Mouse (Mus musculus) liver, embryonic 12.5 days (tissue): ENCODE data around the gene H2-DMb1. TPM values are rescaled to one million over a fixed set of nuclear protein-coding genes. Genes with fewer than 3 reads are reported as not detected.

Experiments
- ATAC-seq: fragments of 200-750 bp; cut with Nextera tagmentation; 2 replicates; pipeline ENCODE4 v1.8.0; 2017; ENCODE audit warnings: moderate number of reproducible peaks, mild to moderate bottlenecking, moderate library complexity
- H3K27ac ChIP-seq: fragments of 300-500 bp; sonication (generic); 2 replicates; pipeline ENCODE4 v1.5.1; 2016; ENCODE audit warnings: mild to moderate bottlenecking
- H3K27me3 ChIP-seq: fragments of 300-500 bp; sonication (generic); replicated peaks from 2 replicates; pipeline ENCODE4 v1.6.1; 2016; ENCODE audit warnings: mild to moderate bottlenecking, moderate library complexity
- H3K36me3 ChIP-seq: fragments of 300-500 bp; sonication (generic); 2 replicates; pipeline ENCODE4 v1.6.1; 2016; ENCODE audit warnings: mild to moderate bottlenecking, moderate library complexity
- H3K4me1 ChIP-seq: fragments of 300-500 bp; sonication (generic); 2 replicates; pipeline ENCODE4 v1.6.1; 2016
- H3K4me2 ChIP-seq: fragments of 300-500 bp; sonication (generic); 2 replicates; pipeline ENCODE4 v1.6.1; 2016; ENCODE audit warnings: mild to moderate bottlenecking, moderate library complexity
- H3K4me3 ChIP-seq: fragments of 300-500 bp; sonication (generic); 2 replicates; pipeline ENCODE4 v1.5.1; 2016; ENCODE audit warnings: mild to moderate bottlenecking, moderate library complexity
- H3K9ac ChIP-seq: fragments of 300-500 bp; sonication (generic); 2 replicates; pipeline ENCODE4 v1.6.1; 2016; ENCODE audit warnings: mild to moderate bottlenecking, moderate library complexity
- H3K9me3 ChIP-seq: fragments of 300-500 bp; sonication (generic); replicated peaks from 2 replicates; pipeline ENCODE4 v1.6.1; 2016; ENCODE audit warnings: mild to moderate bottlenecking, moderate library complexity
- WGBS: fragments of 180-500 bp; shearing (Covaris S2); methylation state at CpG from one replicate; pipeline ENCODE4 v1.1.7; 2016; ENCODE audit not compliant: insufficient replicate concordance; 5-methylcytosine and 5-hydroxymethylcytosine counted together
- polyA plus RNA-seq: library from polyadenylated mRNA; unstranded; fragments of >200 nt; fragmentation: Nextera tagmentation; extraction: Ambion mirVana; gene quantifications from 2 replicates; pipeline ENCODE4 v1.2.1, GENCODE M21; 2016

Gene H2-DMb1
- polyA plus RNA-seq, 1 experiment from 2014 or later, result 0.21 TPM

DNA sequence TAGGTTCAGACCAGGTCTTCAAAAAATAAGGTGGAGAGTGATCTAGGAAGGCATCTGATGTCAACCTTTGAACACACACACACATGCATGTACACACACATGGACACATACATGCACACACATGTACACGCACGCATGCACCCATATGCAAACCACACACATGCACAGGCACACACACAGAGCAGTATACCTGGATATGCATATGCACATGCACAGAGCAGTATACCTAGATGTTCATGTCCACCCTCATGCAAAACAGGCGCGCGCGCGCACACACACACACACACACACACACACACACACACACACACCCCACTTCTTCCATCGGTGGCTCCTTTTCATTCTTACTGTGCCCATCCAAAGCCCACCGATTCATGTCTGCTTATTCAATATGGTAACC is 55.0 kb downstream of the H2-DMb1 start:
- no peaks in the 10 kb centered on the region for H3K36me3 ChIP-seq
- H3K4me1 ChIP-seq, result peaks cover 50% of the 10 kb centered on the region
- no peaks in the 10 kb centered on the region for H3K9me3 ChIP-seq
- 92% methylated on average over 9 of the region's 9 CpGs for WGBS
- no peak overlapping the region for H3K4me2 ChIP-seq
- no peak overlapping the region for H3K27ac ChIP-seq
- no peak overlapping the region for H3K9ac ChIP-seq
- no peak overlapping the region for H3K4me3 ChIP-seq
- peaks cover 34% of the 10 kb centered on the region for H3K27me3 ChIP-seq
- no peak for ATAC-seq

DNA sequence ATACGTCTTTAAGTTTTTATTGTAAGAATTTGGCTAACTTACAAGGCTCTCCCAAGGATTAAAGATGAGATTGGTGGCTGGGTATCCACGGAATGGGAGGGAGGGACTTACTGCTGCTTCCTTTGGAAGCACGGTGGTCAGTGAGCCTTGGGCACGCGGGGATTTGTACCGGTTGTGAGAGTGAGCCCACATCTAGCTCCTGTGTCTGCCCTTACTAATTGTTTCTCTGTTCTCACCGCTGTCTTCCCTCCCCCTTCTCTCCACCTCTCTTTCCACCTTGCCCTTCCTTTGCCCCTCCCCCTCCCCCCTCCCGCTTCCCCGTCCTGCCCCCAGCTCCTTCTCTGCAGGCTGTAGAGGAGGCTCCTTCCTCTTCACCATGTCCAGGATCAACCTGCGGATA is 55.5 kb downstream of the H2-DMb1 start:
- H3K4me2 ChIP-seq, result no peak overlapping the region
- 35% methylated on average over 10 of the region's 10 CpGs for WGBS
- H3K27me3 ChIP-seq, result peaks cover 35% of the 10 kb centered on the region
- no peak overlapping the region for H3K27ac ChIP-seq
- peaks cover 50% of the 10 kb centered on the region for H3K4me1 ChIP-seq
- no peak overlapping the region for H3K4me3 ChIP-seq
- H3K36me3 ChIP-seq, result no peaks in the 10 kb centered on the region
- H3K9ac ChIP-seq, result no peak overlapping the region
- no peaks in the 10 kb centered on the region for H3K9me3 ChIP-seq
- ATAC-seq, result no peak

DNA sequence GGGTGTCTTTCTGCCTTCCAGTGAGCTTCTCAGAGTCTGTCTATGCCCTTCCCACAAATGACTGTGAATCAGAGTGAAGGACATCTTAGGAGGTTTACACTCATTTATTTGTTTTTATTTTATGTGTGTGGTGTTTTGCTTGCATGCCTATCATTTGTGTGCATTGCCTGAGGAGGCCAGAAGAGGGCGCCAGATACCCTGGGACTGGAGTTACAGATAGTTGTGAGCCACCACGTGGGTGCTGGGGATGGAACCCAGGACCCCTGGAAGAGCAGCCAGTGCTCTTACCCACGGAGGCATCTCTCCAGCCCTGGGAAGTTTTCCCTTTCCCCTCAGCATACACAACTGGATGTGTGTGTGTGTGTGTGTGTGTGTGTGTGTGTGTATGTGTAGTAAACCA is 56.8 kb downstream of the H2-DMb1 start:
- Histone ChIP-seq H3K36me3 (no peaks in the 10 kb centered on the region), H3K27ac (peak overlapping the region; percentile 60; the same call in 1 of the 2 replicates), H3K4me1 (peaks cover 43% of the 10 kb centered on the region), H3K9ac (no peak overlapping the region), H3K4me2 (no peak overlapping the region), H3K4me3 (no peak overlapping the region), H3K27me3 (peaks cover 39% of the 10 kb centered on the region), H3K9me3 (no peaks in the 10 kb centered on the region)
- no peak for ATAC-seq
- WGBS, result 41% methylated on average over 3 of the region's 3 CpGs

Other genes with a start within 250 kb of the H2-DMb1 start
- 0.51 and 0.78 TPM in 2 replicates for gene Platr17, start 247.9 kb upstream of the H2-DMb1 start, polyA plus RNA-seq
- gene Daxx, start 243.7 kb upstream of the H2-DMb1 start, polyA plus RNA-seq, result 33.4 and 37.1 TPM in 2 replicates
- 29.4 and 30.1 TPM in 2 replicates for gene Tapbp, start 237.2 kb upstream of the H2-DMb1 start, polyA plus RNA-seq
- 13.6 and 14.8 TPM in 2 replicates for gene Zbtb22, start 237.2 kb upstream of the H2-DMb1 start, polyA plus RNA-seq
- 17.3 and 18.4 TPM in 2 replicates for gene Rgl2, start 223.5 kb upstream of the H2-DMb1 start, polyA plus RNA-seq
- 164 and 177 TPM in 2 replicates for gene Pfdn6, start 212.7 kb upstream of the H2-DMb1 start, polyA plus RNA-seq
- 49.4 and 52.7 TPM in 2 replicates for gene Wdr46, start 212.4 kb upstream of the H2-DMb1 start, polyA plus RNA-seq
- 2.1 and 2.6 TPM in 2 replicates for gene B3galt4, start 201.6 kb upstream of the H2-DMb1 start, polyA plus RNA-seq
- 41.1 and 43.5 TPM in 2 replicates for gene Vps52, start 197.3 kb upstream of the H2-DMb1 start, polyA plus RNA-seq
- 1,396 and 1,433 TPM in 2 replicates for gene Rps18, start 197.1 kb upstream of the H2-DMb1 start, polyA plus RNA-seq
- 82.1 and 83.5 TPM in 2 replicates for gene H2-K1, start 152.7 kb upstream of the H2-DMb1 start, polyA plus RNA-seq
- gene Ring1, start 128.4 kb upstream of the H2-DMb1 start, polyA plus RNA-seq, result 10.6 and 10.7 TPM in 2 replicates
- 33.2 and 36.1 TPM in 2 replicates for gene H2-Ke6, start 125.0 kb upstream of the H2-DMb1 start, polyA plus RNA-seq
- 91.7 and 96.0 TPM in 2 replicates for gene Slc39a7, start 121.4 kb upstream of the H2-DMb1 start, polyA plus RNA-seq
- 29.2 and 31.3 TPM in 2 replicates for gene Rxrb, start 121.3 kb upstream of the H2-DMb1 start, polyA plus RNA-seq
- gene Col11a2, start 113.6 kb upstream of the H2-DMb1 start, polyA plus RNA-seq, result 0.37 and 0.54 TPM in 2 replicates
- gene H2-Oa, start 60.7 kb upstream of the H2-DMb1 start, polyA plus RNA-seq, result 0.37 and 0.56 TPM in 2 replicates
- gene H2-DMa, start 33.5 kb upstream of the H2-DMb1 start, polyA plus RNA-seq, result 3.1 and 4.3 TPM in 2 replicates
- 59.9 and 66.1 TPM in 2 replicates for gene Brd2, start 30.4 kb upstream of the H2-DMb1 start, polyA plus RNA-seq
- gene H2-DMb2, start 9.8 kb upstream of the H2-DMb1 start, polyA plus RNA-seq, result 0.30 and 0.35 TPM in 2 replicates
- 2.3 and 2.6 TPM in 2 replicates for gene Tap1, start 34.5 kb downstream of the H2-DMb1 start, polyA plus RNA-seq
- 4.5 and 5.0 TPM in 2 replicates for gene Psmb9, start 34.7 kb downstream of the H2-DMb1 start, polyA plus RNA-seq
- 12.5 and 13.5 TPM in 2 replicates for gene Psmb8, start 44.6 kb downstream of the H2-DMb1 start, polyA plus RNA-seq
- 5.6 and 6.9 TPM in 2 replicates for gene Tap2, start 50.5 kb downstream of the H2-DMb1 start, polyA plus RNA-seq
- 0.05 and 0.19 TPM in 2 replicates for gene H2-Ob, start 85.8 kb downstream of the H2-DMb1 start, polyA plus RNA-seq
- 2.9 and 3.1 TPM in 2 replicates for gene H2-Ab1, start 104.6 kb downstream of the H2-DMb1 start, polyA plus RNA-seq
- gene H2-Aa, start 134.8 kb downstream of the H2-DMb1 start, polyA plus RNA-seq, result 0.11 TPM in 1 of 2 replicates, not detected in the other
- 0.15 and 0.37 TPM in 2 replicates for gene H2-Eb1, start 152.8 kb downstream of the H2-DMb1 start, polyA plus RNA-seq
- not detected in 2 replicates for gene H2-Eb2, start 172.6 kb downstream of the H2-DMb1 start, polyA plus RNA-seq
- 0.07 TPM in 1 of 2 replicates, not detected in the other for gene Btnl2, start 201.8 kb downstream of the H2-DMb1 start, polyA plus RNA-seq
- not detected in 2 replicates for gene Btnl1, start 224.1 kb downstream of the H2-DMb1 start, polyA plus RNA-seq
- gene BC051142, start 245.7 kb downstream of the H2-DMb1 start, polyA plus RNA-seq, result 0.18 and 0.31 TPM in 2 replicates